Mouse (Mus musculus) hindbrain, embryonic 12.5 days (tissue): ENCODE measurements around the gene Smpd3. TPM values are rescaled to one million over a fixed set of nuclear protein-coding genes. Genes with fewer than 3 reads are reported as not detected.

ENCODE experiments used
- polyA plus RNA-seq: library from polyadenylated mRNA; unstranded; fragments of >200 nt; fragmentation: Nextera tagmentation; extraction: Ambion mirVana; gene quantifications from 2 replicates; pipeline ENCODE4 v1.2.1, GENCODE M21; 2016

The Smpd3 gene
- polyA plus RNA-seq, 1 experiment from 2014 or later: 29.2 TPM

Other genes starting within 250 kb of the Smpd3 start
- gene Esrp2, start 201.0 kb downstream of the Smpd3 start, polyA plus RNA-seq: 2.6 and 2.9 TPM in 2 replicates
- 18.2 and 20.1 TPM in 2 replicates for gene Pla2g15, start 187.6 kb downstream of the Smpd3 start, polyA plus RNA-seq
- 55.8 and 60.8 TPM in 2 replicates for gene Slc7a6, start 169.1 kb downstream of the Smpd3 start, polyA plus RNA-seq
- 37.2 and 38.5 TPM in 2 replicates for gene Slc7a6os, start 127.1 kb downstream of the Smpd3 start, polyA plus RNA-seq
- gene Prmt7, start 127.1 kb downstream of the Smpd3 start, polyA plus RNA-seq: 50.9 and 53.0 TPM in 2 replicates
- gene Zfp90, start 77.3 kb upstream of the Smpd3 start, polyA plus RNA-seq: 36.0 and 37.3 TPM in 2 replicates
- gene 6030452D12Rik, start 162.5 kb upstream of the Smpd3 start, polyA plus RNA-seq: not detected in 2 replicates
- 7.7 and 10.0 TPM in 2 replicates for gene Cdh3, start 172.9 kb upstream of the Smpd3 start, polyA plus RNA-seq
- gene Gm10073, start 235.5 kb upstream of the Smpd3 start, polyA plus RNA-seq: 3.2 and 3.8 TPM in 2 replicates